Mouse (Mus musculus): Measurements from ENCODE around the gene Atxn2. TPM values are rescaled to one million over a fixed set of nuclear protein-coding genes. Genes with fewer than 3 reads are reported as not detected.

Atxn2 gene
- polyA plus RNA-seq, 1 experiment from 2014 or later: 85.3 TPM

Small RNAs within 50 kb of the gene (microRNA-seq; reads per million reads assigned to microRNA genes)
- gene Mir7031: 0.59 reads per million

Other genes with a start within 250 kb of the Atxn2 start
- 0.08 TPM in 1 of 2 replicates, not detected in the other for gene Adam1b, start 207.9 kb upstream of the Atxn2 start, polyA plus RNA-seq (2014; fragmentation: Nextera tagmentation; extraction: Ambion mirVana)
- 6.8 and 6.9 TPM in 2 replicates for gene Adam1a, start 165.9 kb upstream of the Atxn2 start, polyA plus RNA-seq (2014; fragmentation: Nextera tagmentation; extraction: Ambion mirVana)
- not detected in 2 replicates for gene Gm42878, start 165.9 kb upstream of the Atxn2 start, polyA plus RNA-seq (2014; fragmentation: Nextera tagmentation; extraction: Ambion mirVana)
- 58.3 and 68.8 TPM in 2 replicates for gene Mapkapk5, start 165.4 kb upstream of the Atxn2 start, polyA plus RNA-seq (2014; fragmentation: Nextera tagmentation; extraction: Ambion mirVana)
- gene Aldh2, start 117.5 kb upstream of the Atxn2 start, polyA plus RNA-seq (2014; fragmentation: Nextera tagmentation; extraction: Ambion mirVana): 41.8 and 64.1 TPM in 2 replicates
- 1.2 and 1.7 TPM in 2 replicates for gene Acad12, start 92.4 kb upstream of the Atxn2 start, polyA plus RNA-seq (2014; fragmentation: Nextera tagmentation; extraction: Ambion mirVana)
- 1.4 and 2.4 TPM in 2 replicates for gene Acad10, start 50.8 kb upstream of the Atxn2 start, polyA plus RNA-seq (2014; fragmentation: Nextera tagmentation; extraction: Ambion mirVana)
- gene Brap, start 50.8 kb upstream of the Atxn2 start, polyA plus RNA-seq (2014; fragmentation: Nextera tagmentation; extraction: Ambion mirVana): 39.1 and 47.6 TPM in 2 replicates
- gene Sh2b3, start 126.3 kb downstream of the Atxn2 start, polyA plus RNA-seq (2014; fragmentation: Nextera tagmentation; extraction: Ambion mirVana): 6.1 and 7.8 TPM in 2 replicates
- 36.8 and 40.1 TPM in 2 replicates for gene Pheta1, start 137.6 kb downstream of the Atxn2 start, polyA plus RNA-seq (2014; fragmentation: Nextera tagmentation; extraction: Ambion mirVana)